Mouse (Mus musculus): Measurements from ENCODE around the gene Phldb3.

Phldb3 gene

GRCm38 (mm10) chr7:24610144-24610878 lies at the start of gene Phldb3:
TSS of gene Phldb3 (plus strand) at chr7:24610763.
- DNase-seq = no peak

GRCm38 (mm10) chr7:24561450-24561849 lies 49.1 kb upstream of the Phldb3 start:
- DNase-seq = no peak

GRCm38 (mm10) chr7:24563191-24563836 lies 47.2 kb upstream of the Phldb3 start:
- DNase-seq = no peak

GRCm38 (mm10) chr7:24563837-24564206 lies 46.7 kb upstream of the Phldb3 start:
- no peak for DNase-seq

GRCm38 (mm10) chr7:24564607-24565265 lies 45.8 kb upstream of the Phldb3 start:
- peak; percentile 49 for DNase-seq

GRCm38 (mm10) chr7:24565627-24566026 lies 44.9 kb upstream of the Phldb3 start:
- no peak for DNase-seq

GRCm38 (mm10) chr7:24566206-24566605 lies 44.4 kb upstream of the Phldb3 start:
- DNase-seq = no peak

- no peak for DNase-seq
These were observed 42.1 kb upstream of the Phldb3 start for GRCm38 (mm10) chr7:24568512-24568911.

GRCm38 (mm10) chr7:24571071-24571470 lies 39.5 kb upstream of the Phldb3 start:
- no peak for DNase-seq

- no peak for DNase-seq
These were observed 38.1 kb upstream of the Phldb3 start for GRCm38 (mm10) chr7:24572455-24572854.

- no peak for DNase-seq
These were observed 36.3 kb upstream of the Phldb3 start for GRCm38 (mm10) chr7:24574224-24574796.

GRCm38 (mm10) chr7:24577811-24578210 lies 32.8 kb upstream of the Phldb3 start:
- no peak for DNase-seq

- no peak for DNase-seq
These were observed 25.7 kb upstream of the Phldb3 start for GRCm38 (mm10) chr7:24584876-24585275.

- DNase-seq = no peak
These were observed 24.6 kb upstream of the Phldb3 start for GRCm38 (mm10) chr7:24585995-24586394.

- no peak for DNase-seq
These were observed 23.7 kb upstream of the Phldb3 start for GRCm38 (mm10) chr7:24586828-24587227.

- DNase-seq = peak; percentile 88
These were observed 23.0 kb upstream of the Phldb3 start, which contains the start of the genes Ethe1 and Zfp575 for GRCm38 (mm10) chr7:24587330-24588105. TSS of gene Ethe1 (plus strand) at chr7:24587543. TSS of gene Zfp575 (minus strand) at chr7:24587641.

- DNase-seq = no peak
These were observed 22.2 kb upstream of the Phldb3 start for GRCm38 (mm10) chr7:24588336-24588735.

GRCm38 (mm10) chr7:24591735-24592134 lies 18.8 kb upstream of the Phldb3 start:
- no peak for DNase-seq

- DNase-seq = no peak
These were observed 18.4 kb upstream of the Phldb3 start for GRCm38 (mm10) chr7:24592163-24592562.

- DNase-seq = no peak
These were observed 17.8 kb upstream of the Phldb3 start for GRCm38 (mm10) chr7:24592781-24593180.

GRCm38 (mm10) chr7:24593621-24594308 lies 16.8 kb upstream of the Phldb3 start:
- peak; percentile 69 for DNase-seq

GRCm38 (mm10) chr7:24594309-24594803 lies 16.2 kb upstream of the Phldb3 start:
- DNase-seq = no peak

Data from right cerebral cortex, postnatal 25 days (tissue).